Mouse (Mus musculus) spleen, adult 2 months (tissue): ENCODE data around the gene Knstrn.

Source experiments
- CTCF ChIP-seq: fragments of 200-500 bp; IDR thresholded peaks from 2 replicates; pipeline ENCODE4 v1.5.1; 2011; ENCODE audit warnings: mild to moderate bottlenecking, inconsistent platforms; ENCODE audit not compliant: insufficient read depth, insufficient read length, insufficient replicate concordance; ENCODE audit errors: extremely low read depth
- POLR2A ChIP-seq: fragments of 200-500 bp; IDR thresholded peaks from 2 replicates; pipeline ENCODE4 v1.6.1; 2011; ENCODE audit warnings: low read depth, low read length, inconsistent platforms

DNA sequence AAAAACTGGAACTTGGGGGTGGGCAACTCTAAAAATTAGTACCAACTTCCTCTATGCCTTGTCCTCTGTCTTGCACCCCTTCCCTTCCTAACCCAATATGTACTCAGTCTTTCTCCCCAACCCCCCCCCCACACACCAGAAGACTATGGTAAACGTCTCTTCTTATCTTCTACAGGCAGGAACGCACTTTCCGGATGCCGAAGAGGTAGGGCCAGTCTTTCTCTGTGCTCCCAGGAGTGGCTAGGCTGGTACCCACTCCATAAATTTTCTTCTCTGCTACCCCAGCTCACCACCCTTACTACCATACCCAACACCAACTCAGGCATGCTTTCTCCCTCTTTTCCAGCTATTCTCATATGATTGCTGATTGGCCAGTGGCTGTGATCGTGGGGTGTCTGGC lies 27.3 kb upstream of the Knstrn start:
- TF ChIP-seq CTCF, result no peak
- no peak for TF ChIP-seq POLR2A
